11 mouse cellular contexts compared by ENCODE assay signal in the genomic region with DNA sequence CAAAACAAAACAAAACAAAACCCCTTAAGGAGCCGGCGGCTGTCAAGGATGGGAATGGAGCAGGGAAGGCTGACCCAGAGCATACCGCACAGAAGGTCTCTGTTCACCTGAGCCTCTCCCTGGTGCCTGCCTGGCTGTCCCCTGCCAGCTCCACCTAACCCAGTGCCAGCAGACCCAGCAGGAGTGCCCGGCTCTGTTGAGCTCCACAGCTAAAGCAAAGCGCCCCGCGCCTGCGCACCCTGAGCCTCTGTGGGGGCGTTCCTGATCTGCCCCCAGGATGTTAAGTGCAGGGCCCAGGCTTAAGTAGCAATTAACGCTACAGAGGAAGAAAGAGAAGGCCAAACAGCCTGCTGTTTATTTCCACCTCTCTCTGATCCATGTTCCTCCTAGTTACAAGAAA.
DNase-seq lines count a peak whose midpoint lies in the region; ATAC-seq lines count a peak whose summit lies in the region.
"Had no signal": no experiment of that assay in that cellular context is flagged by ENCODE, and none has a peak within 500 bp of the region (broad histone marks: within the 10 kb centered on the region; RNA-seq: fewer than 3 reads in every experiment).

No protein-coding gene starts in this region.

- DNase-seq in neural tube, embryonic 10.5 days (ENCODE audit: extremely low spot score, low spot score), result no peak
- peak; percentile 92 for DNase-seq in cerebellum, adult 9-10 months
- DNase-seq in testis, postnatal 10 days (ENCODE audit: low spot score), result no peak
- no peak for DNase-seq in thymus, postnatal 14 days
- DNase-seq: heart, postnatal 36 days; liver, postnatal 0 days had no signal

- ATAC-seq in neural tube, embryonic 12.5 days (ENCODE audit: low FRiP score, low read depth), result no peak
- ATAC-seq in forebrain, embryonic 15.5 days (replicated peaks), result 0 out of 2 replicates have a peak, but pooled peaks have one; percentile 35
- ATAC-seq in neural tube, embryonic 13.5 days (ENCODE audit: low read depth), result no peak
- ATAC-seq in erythroblast, adult 5-6 weeks (replicated peaks; ENCODE audit: low FRiP score, poor library complexity, severe bottlenecking), result no peak
- ATAC-seq: liver, postnatal 0 days had no signal

- H3K27me3 ChIP-seq in neural tube, embryonic 12.5 days (replicated peaks), result peaks cover 26% of the 10 kb centered on the region
- peaks cover 62% of the 10 kb centered on the region for H3K27me3 ChIP-seq in forebrain, embryonic 15.5 days
- peaks cover 73% of the 10 kb centered on the region for H3K27me3 ChIP-seq in neural tube, embryonic 13.5 days

- H3K36me3 ChIP-seq in neural tube, embryonic 12.5 days, result no peaks in the 10 kb centered on the region
- H3K36me3 ChIP-seq in forebrain, embryonic 15.5 days, result no peaks in the 10 kb centered on the region
- no peaks in the 10 kb centered on the region for H3K36me3 ChIP-seq in neural tube, embryonic 13.5 days

- WGBS in neural tube, embryonic 12.5 days, result 8% methylated on average over 10 of the region's 10 CpGs
- 5% methylated on average over 10 of the region's 10 CpGs for WGBS in forebrain, embryonic 15.5 days
- 9% methylated on average over 10 of the region's 10 CpGs for WGBS in neural tube, embryonic 13.5 days

- H3K9ac ChIP-seq in neural tube, embryonic 12.5 days, result peak overlapping the region; percentile 2; the same call in 1 of the 2 replicates
- H3K9ac ChIP-seq in forebrain, embryonic 15.5 days (replicated peaks), result 0 out of 2 replicates have a peak overlapping the region, but pooled peaks have one; percentile 17
- no peak overlapping the region for H3K9ac ChIP-seq in neural tube, embryonic 13.5 days
- H3K9ac ChIP-seq: liver, postnatal 0 days had no signal

- H3K4me3 ChIP-seq in neural tube, embryonic 12.5 days, result no peak overlapping the region
- no peak overlapping the region for H3K4me3 ChIP-seq in forebrain, embryonic 15.5 days
- H3K4me3 ChIP-seq in neural tube, embryonic 13.5 days, result no peak overlapping the region
- H3K4me3 ChIP-seq: layer of hippocampus, adult 2 months had no signal

- no peaks in the 10 kb centered on the region for H3K9me3 ChIP-seq in neural tube, embryonic 12.5 days
- no peaks in the 10 kb centered on the region for H3K9me3 ChIP-seq in forebrain, embryonic 15.5 days
- H3K9me3 ChIP-seq in neural tube, embryonic 13.5 days, result no peaks in the 10 kb centered on the region

- H3K4me2 ChIP-seq in neural tube, embryonic 12.5 days (replicated peaks), result 0 out of 2 replicates have a peak overlapping the region, but pooled peaks have one; percentile 7
- no peak overlapping the region for H3K4me2 ChIP-seq in forebrain, embryonic 15.5 days (replicated peaks)
- 0 out of 2 replicates have a peak overlapping the region, but pooled peaks have one; percentile 6 for H3K4me2 ChIP-seq in neural tube, embryonic 13.5 days

- no peak overlapping the region for H3K27ac ChIP-seq in neural tube, embryonic 12.5 days
- no peak overlapping the region for H3K27ac ChIP-seq in forebrain, embryonic 15.5 days (replicated peaks)
- H3K27ac ChIP-seq in neural tube, embryonic 13.5 days (replicated peaks), result peak overlapping the region; percentile 34; the same call in 1 of the 2 replicates
- H3K27ac ChIP-seq: layer of hippocampus, adult 2 months had no signal

- H3K4me1 ChIP-seq in neural tube, embryonic 12.5 days, result peaks cover 18% of the 10 kb centered on the region
- peaks cover 31% of the 10 kb centered on the region for H3K4me1 ChIP-seq in forebrain, embryonic 15.5 days
- peaks cover 36% of the 10 kb centered on the region for H3K4me1 ChIP-seq in neural tube, embryonic 13.5 days (replicated peaks)
